Mouse (Mus musculus): ENCODE measurements around the gene Pkig.

- no peak for TF ChIP-seq CTCF (IDR thresholded peaks at IDR 0.05; ENCODE audit: low read depth, low read length)
- TF ChIP-seq POLR2A (IDR thresholded peaks at IDR 0.05; ENCODE audit: insufficient read depth, low read length), result no peak
These were observed 28.7 kb downstream of the Pkig start for GRCm38 (mm10) chr2:163686886-163687285.
